Mouse (Mus musculus) common myeloid progenitor, adult 5-6 weeks (primary cell): ENCODE measurements around the gene Gna13. TPM values are rescaled to one million over a fixed set of nuclear protein-coding genes. Genes with fewer than 3 reads are reported as not detected.
A peak's percentile ranks its signal among the peaks of the same experiment; 100 is the strongest.

Experiments used
- ATAC-seq: replicated peaks from 2 replicates; pipeline ENCODE4 v1.8.0; 2016; ENCODE audit warnings: low read depth, mild to moderate bottlenecking, moderate TSS enrichment, inconsistent platforms; ENCODE audit not compliant: poor library complexity, severe bottlenecking
- total RNA-seq: library from RNA; stranded (forward); fragments of 200-1000, 187-1606 nt; gene quantifications from 2 replicates; pipeline ENCODE4 v1.2.3, GENCODE M21; 2017

Gene Gna13
- total RNA-seq, 1 experiment from 2014 or later: 49.6 TPM

- ATAC-seq: no peak
Measured at GRCm38 (mm10) chr11:109366802-109367579, 4.4 kb downstream of the Gna13 start.

- ATAC-seq: peak; percentile 67
Measured at GRCm38 (mm10) chr11:109369026-109369637, 6.5 kb downstream of the Gna13 start.

GRCm38 (mm10) chr11:109375412-109375811, 12.8 kb downstream of the Gna13 start:
- ATAC-seq: peak; percentile 53

GRCm38 (mm10) chr11:109376484-109377143, 14.0 kb downstream of the Gna13 start:
- ATAC-seq: peak; percentile 23; the same call in 1 of the 2 replicates

GRCm38 (mm10) chr11:109377477-109377876, 14.8 kb downstream of the Gna13 start:
- no peak for ATAC-seq

- no peak for ATAC-seq
Measured at GRCm38 (mm10) chr11:109378051-109378450, 15.4 kb downstream of the Gna13 start.

GRCm38 (mm10) chr11:109380662-109381061, 18.0 kb downstream of the Gna13 start:
- ATAC-seq: peak; percentile 79

GRCm38 (mm10) chr11:109385296-109385695, 22.7 kb downstream of the Gna13 start:
- no peak for ATAC-seq

- no peak for ATAC-seq
Measured at GRCm38 (mm10) chr11:109389046-109389445, 26.4 kb downstream of the Gna13 start.

GRCm38 (mm10) chr11:109391200-109391599, 28.6 kb downstream of the Gna13 start:
- no peak for ATAC-seq

- no peak for ATAC-seq
Measured at GRCm38 (mm10) chr11:109391760-109392159, 29.1 kb downstream of the Gna13 start.

GRCm38 (mm10) chr11:109392601-109393000, 30.0 kb downstream of the Gna13 start:
- no peak for ATAC-seq

- no peak for ATAC-seq
Measured at GRCm38 (mm10) chr11:109394758-109395157, 32.1 kb downstream of the Gna13 start.

GRCm38 (mm10) chr11:109395291-109395690, 32.7 kb downstream of the Gna13 start:
- no peak for ATAC-seq

- ATAC-seq: no peak
Measured at GRCm38 (mm10) chr11:109406431-109406830, 43.8 kb downstream of the Gna13 start.

GRCm38 (mm10) chr11:109410197-109410980, 47.8 kb downstream of the Gna13 start:
- no peak for ATAC-seq

- ATAC-seq: no peak
Measured at GRCm38 (mm10) chr11:109413617-109414016, 51.0 kb downstream of the Gna13 start, which contains the start of gene 9930022D16Rik. Gene 9930022D16Rik, plus strand, starts transcription at chr11:109413917.

- ATAC-seq: no peak
Measured at GRCm38 (mm10) chr11:109414802-109415201, 52.2 kb downstream of the Gna13 start.

GRCm38 (mm10) chr11:109416709-109417420, 54.2 kb downstream of the Gna13 start:
- ATAC-seq: no peak
